Mouse (Mus musculus) CD4-positive, CD25-positive, alpha-beta regulatory T cell (primary cell): ENCODE data around the gene Arpc2. TPM values are rescaled to one million over a fixed set of nuclear protein-coding genes. Genes with fewer than 3 reads are reported as not detected.

Experiments used
- polyA plus RNA-seq: library from polyadenylated mRNA; unstranded; fragments of 100-300 nt; shearing (Covaris generic); gene quantifications from one replicate; pipeline ENCODE4 v1.2.1, GENCODE M21; 2017

Gene Arpc2
- 1,046 TPM for polyA plus RNA-seq

DNA sequence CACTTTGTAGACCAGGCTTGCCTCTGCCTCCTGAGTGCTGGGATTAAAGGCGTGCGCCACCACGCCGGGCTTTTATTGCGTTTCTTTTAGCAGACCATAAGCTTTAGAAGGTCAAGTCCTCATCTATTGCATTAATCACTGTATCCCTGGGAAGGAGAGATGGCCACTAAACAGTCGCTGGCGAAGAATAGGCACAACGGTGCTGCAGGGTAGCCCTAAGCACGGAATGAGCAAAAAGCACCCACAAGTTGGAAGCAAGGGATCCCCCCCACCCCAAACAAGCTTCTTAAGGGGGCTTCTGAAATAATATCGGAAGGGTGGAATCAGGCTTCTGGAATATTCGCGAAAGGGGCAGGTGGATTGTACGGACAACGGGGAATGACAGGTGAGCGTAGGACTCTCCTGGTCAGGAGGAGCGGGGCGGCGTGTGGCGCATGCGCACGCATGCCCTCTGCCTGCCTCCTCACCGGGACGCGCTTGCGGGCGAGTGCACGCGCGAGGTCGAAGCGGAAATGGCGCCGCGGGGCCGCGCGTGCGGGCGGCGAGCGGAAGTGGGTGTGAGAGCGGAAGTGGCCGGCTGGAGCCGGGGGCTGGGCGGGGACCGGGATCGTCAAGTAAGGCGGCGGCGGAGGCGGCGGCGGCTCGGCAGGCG lies at the start of gene Arpc2:
Gene Arpc2 (plus strand): TSS at position 147 of the 652 bp plus-strand sequence.

DNA sequence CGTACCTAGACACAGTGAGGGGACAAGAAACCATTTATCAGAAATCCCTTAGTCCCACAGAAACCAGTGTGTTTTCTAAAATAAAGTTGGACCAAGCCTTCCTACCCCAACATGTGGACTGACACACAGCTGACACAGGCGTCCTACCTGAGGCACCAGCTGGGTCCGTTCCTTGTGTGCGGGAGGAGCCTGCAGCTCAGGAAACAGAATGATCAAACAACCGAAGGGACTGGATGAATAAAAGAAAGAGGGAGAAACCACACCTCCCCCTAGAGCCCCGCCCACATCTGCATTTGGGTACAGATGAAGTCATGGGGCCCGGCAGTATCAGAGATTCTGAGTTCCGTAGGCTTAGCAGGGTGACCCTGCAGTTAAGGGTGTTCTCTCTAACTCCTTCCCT lies 41.4 kb upstream of the Arpc2 start, which contains the start of gene Cxcr1:
Gene Cxcr1 (minus strand): TSS at position 187 of the 400 bp plus-strand sequence.

DNA sequence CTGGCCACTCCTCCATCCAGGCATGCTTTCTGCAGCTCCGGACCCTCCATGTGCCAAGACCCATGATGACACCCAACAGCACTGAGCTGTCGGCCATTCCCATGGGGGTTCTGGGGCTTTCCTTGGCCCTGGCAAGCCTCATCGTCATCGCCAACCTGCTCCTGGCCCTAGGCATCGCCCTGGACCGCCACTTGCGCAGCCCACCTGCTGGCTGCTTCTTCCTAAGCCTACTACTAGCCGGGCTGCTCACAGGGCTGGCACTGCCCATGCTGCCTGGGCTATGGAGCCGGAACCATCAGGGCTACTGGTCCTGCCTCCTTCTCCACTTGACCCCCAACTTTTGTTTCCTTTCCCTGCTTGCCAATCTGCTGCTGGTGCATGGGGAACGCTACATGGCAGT lies 42.7 kb downstream of the Arpc2 start, which contains the start of gene Gpbar1:
Gene Gpbar1 (plus strand): TSS at position 13 of the 400 bp plus-strand sequence.

DNA sequence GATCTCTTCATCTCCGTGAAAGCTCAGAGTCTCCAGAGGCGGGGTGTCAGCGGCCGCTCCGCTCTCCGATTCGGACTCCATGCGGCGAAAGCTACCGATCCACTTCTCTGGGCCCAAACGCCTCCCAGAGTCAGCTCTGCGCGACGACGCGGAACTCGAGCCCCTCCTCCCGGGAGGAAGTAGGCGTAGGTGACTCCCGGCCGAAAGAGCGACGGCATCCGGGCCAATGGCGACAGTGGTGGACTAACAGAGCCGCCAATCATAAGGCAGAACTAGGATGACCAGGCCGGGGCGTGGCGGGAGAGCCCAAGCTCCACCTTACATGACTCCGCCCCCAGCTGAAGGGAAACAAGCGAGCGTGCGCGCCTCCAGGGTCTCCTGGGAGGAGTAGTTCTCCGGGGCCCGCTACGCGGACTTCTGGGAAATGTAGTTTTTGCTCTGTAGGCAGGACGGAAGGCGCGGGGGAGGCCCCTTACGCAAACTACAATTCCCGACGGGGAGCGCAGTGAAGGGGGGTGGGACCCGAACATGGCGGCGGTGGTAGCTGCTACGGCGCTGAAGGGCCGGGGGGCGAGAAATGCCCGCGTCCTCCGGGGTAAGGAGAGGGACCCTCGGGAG lies 48.8 kb downstream of the Arpc2 start, which contains the start of the genes Aamp and Pnkd:
Gene Aamp (minus strand): TSS at position 196 of the 618 bp plus-strand sequence.
Gene Pnkd (plus strand): TSS at position 388 of the 618 bp plus-strand sequence.

GRCm38 (mm10) chr1:74305522-74305921 lies 69.6 kb downstream of the Arpc2 start, which contains the start of gene Tmbim1:
Gene Tmbim1 (minus strand): TSS chr1:74305622.

Other genes with a start within 250 kb of the Arpc2 start
- gene Tns1, start 111.6 kb upstream of the Arpc2 start, polyA plus RNA-seq, result 27.7 TPM
- 0.07 TPM for gene Rufy4, start 110.5 kb upstream of the Arpc2 start, polyA plus RNA-seq
- 0.07 TPM for gene Cxcr2, start 82.1 kb upstream of the Arpc2 start, polyA plus RNA-seq
- not detected for gene Cxcr1, start 41.5 kb upstream of the Arpc2 start, polyA plus RNA-seq
- gene Gpbar1, start 42.5 kb downstream of the Arpc2 start, polyA plus RNA-seq, result 0.17 TPM
- gene Aamp, start 48.7 kb downstream of the Arpc2 start, polyA plus RNA-seq, result 242 TPM
- gene Pnkd, start 48.8 kb downstream of the Arpc2 start, polyA plus RNA-seq, result 63.7 TPM
- gene Tmbim1, start 69.5 kb downstream of the Arpc2 start, polyA plus RNA-seq, result 12.8 TPM
- not detected for gene Catip, start 126.0 kb downstream of the Arpc2 start, polyA plus RNA-seq
- 1.7 TPM for gene Slc11a1, start 139.1 kb downstream of the Arpc2 start, polyA plus RNA-seq
- gene Ctdsp1, start 155.4 kb downstream of the Arpc2 start, polyA plus RNA-seq, result 5.1 TPM
- gene Vil1, start 173.3 kb downstream of the Arpc2 start, polyA plus RNA-seq, result 0.17 TPM